Mouse (Mus musculus): ENCODE measurements around the gene Ppp3ca. TPM values are rescaled to one million over a fixed set of nuclear protein-coding genes. Genes with fewer than 3 reads are reported as not detected.

Ppp3ca gene
- total and polyA plus RNA-seq, 3 experiments, result 17.4 to 40.6 (median 32.0) TPM

DNA sequence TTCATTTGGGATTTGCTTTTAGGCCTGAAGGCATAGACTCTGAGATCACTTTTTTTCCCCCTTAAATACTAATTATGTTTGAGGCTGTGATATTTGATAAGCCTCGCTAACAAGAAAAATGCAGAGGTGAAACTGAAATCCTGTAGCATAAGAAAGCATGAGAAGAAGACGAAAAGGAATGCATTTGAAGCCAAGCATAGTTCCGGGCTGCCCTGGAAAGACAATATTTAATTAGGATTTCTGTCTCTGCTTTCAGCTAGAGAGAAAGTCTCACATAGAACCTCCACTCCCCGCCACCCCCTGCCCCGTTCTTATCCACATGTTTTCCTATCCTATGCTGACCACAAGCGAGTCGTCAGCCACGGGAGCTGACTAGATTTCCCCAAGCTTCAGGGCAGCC lies 241.4 kb downstream of the Ppp3ca start:
- Histone ChIP-seq H3K79me2 (ENCODE audit: control insufficient read depth, insufficient read depth, low read length, poor library complexity) (no peaks in the 10 kb centered on the region), H3K36me3 (ENCODE audit: control insufficient read depth in 1 of 2, insufficient read depth in 2 of 2, low read length in 2 of 2) (no peaks in the 10 kb centered on the region), H3K27me3 (ENCODE audit: control insufficient read depth in 1 of 2, insufficient read depth in 2 of 2, low read length in 2 of 2) (no peaks in the 10 kb centered on the region), H3K4me1 (ENCODE audit: control insufficient read depth in 1 of 2, insufficient read depth in 2 of 2, low read length in 2 of 2) (no peaks in the 10 kb centered on the region), H3K27ac (ENCODE audit: control insufficient read depth, low read depth, low read length) (no peak overlapping the region), H3K9me3 (replicated peaks; ENCODE audit: insufficient read depth, low read length) (no peaks in the 10 kb centered on the region), H3K4me3 (ENCODE audit: control insufficient read depth in 1 of 2, insufficient read depth in 1 of 2, low read depth in 2 of 2, low read length in 2 of 2) (no peak overlapping the region), H3K9ac (ENCODE audit: control insufficient read depth, low read depth, low read length, poor library complexity, severe bottlenecking) (no peak overlapping the region)
- no peak for TF ChIP-seq MEF2A (IDR thresholded peaks at IDR 0.05; ENCODE audit: extremely low read depth, insufficient replicate concordance, low read depth, low read length, poor library complexity, severe bottlenecking)
- no peak for TF ChIP-seq TBP (IDR thresholded peaks at IDR 0.05; ENCODE audit: low read depth, low read length)
- no peak for TF ChIP-seq POLR2A (IDR thresholded peaks at IDR 0.05; ENCODE audit: control insufficient read depth in 1 of 2, insufficient read depth in 1 of 2, low read depth in 1 of 2, low read length in 2 of 2, poor library complexity in 1 of 2)
- no peak for TF ChIP-seq MYB (IDR thresholded peaks at IDR 0.05; ENCODE audit: low read depth, low read length)
- TF ChIP-seq SMC3 (IDR thresholded peaks at IDR 0.05; ENCODE audit: low read depth, low read length), result no peak
- no peak for TF ChIP-seq SIN3A (IDR thresholded peaks at IDR 0.05; ENCODE audit: low read length)
- no peak for TF ChIP-seq MXI1 (IDR thresholded peaks at IDR 0.05; ENCODE audit: low read depth, low read length)
- TF ChIP-seq USF1 (IDR thresholded peaks at IDR 0.05; ENCODE audit: low read depth, low read length), result no peak
- TF ChIP-seq UBTF (IDR thresholded peaks at IDR 0.05; ENCODE audit: borderline replicate concordance, insufficient read depth, low read depth, low read length), result no peak
- TF ChIP-seq TCF12 (IDR thresholded peaks at IDR 0.05; ENCODE audit: low read depth, low read length), result no peak
- DNase-seq (ENCODE audit: low read depth, low spot score), result no peak

DNA sequence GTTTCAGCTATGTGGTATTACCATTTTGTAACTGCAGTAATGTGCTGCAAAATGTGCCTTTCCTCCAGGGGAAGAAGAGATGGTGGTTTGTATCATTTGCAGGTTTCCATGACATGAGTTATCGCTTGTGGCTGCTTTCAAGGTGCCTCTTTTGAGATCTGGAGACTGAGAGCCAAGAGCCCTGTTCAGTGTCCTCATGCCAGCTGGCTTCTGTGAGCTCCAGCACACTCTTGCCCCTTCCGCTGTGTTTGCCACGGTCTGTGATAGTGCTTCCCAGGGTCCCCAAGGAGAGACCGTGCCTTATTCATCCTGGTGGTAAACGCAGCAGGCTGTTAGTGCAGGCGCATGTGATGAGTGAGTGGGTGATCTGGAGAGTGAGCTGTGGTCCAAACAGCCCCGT lies 247.2 kb downstream of the Ppp3ca start:
- H3K79me2 ChIP-seq (ENCODE audit: control insufficient read depth, insufficient read depth, low read length, poor library complexity), result no peaks in the 10 kb centered on the region
- H3K9me3 ChIP-seq (replicated peaks; ENCODE audit: insufficient read depth, low read length), result no peaks in the 10 kb centered on the region
- TF ChIP-seq EP300 (IDR thresholded peaks at IDR 0.05; ENCODE audit: low read depth in 1 of 2, low read length in 2 of 2), result no peak
- TF ChIP-seq POLR2AphosphoS2 (IDR thresholded peaks at IDR 0.05; ENCODE audit: low read length), result no peak
- TF ChIP-seq HCFC1 (IDR thresholded peaks at IDR 0.05; ENCODE audit: low read depth, low read length), result no peak
- no peak for TF ChIP-seq MXI1 (IDR thresholded peaks at IDR 0.05; ENCODE audit: low read depth, low read length)
- no peak for TF ChIP-seq NRF1 (IDR thresholded peaks at IDR 0.05; ENCODE audit: insufficient read depth, low read depth, low read length, poor library complexity, severe bottlenecking)
- TF ChIP-seq CHD1 (IDR thresholded peaks at IDR 0.05; ENCODE audit: low read depth, low read length), result no peak
- TF ChIP-seq SIN3A (IDR thresholded peaks at IDR 0.05; ENCODE audit: low read length), result no peak
- TF ChIP-seq UBTF (IDR thresholded peaks at IDR 0.05; ENCODE audit: borderline replicate concordance, insufficient read depth, low read depth, low read length), result no peak
- no peak for TF ChIP-seq CHD2 (IDR thresholded peaks at IDR 0.05; ENCODE audit: low read length)
- no peak for TF ChIP-seq POLR2A (IDR thresholded peaks at IDR 0.05; ENCODE audit: control insufficient read depth in 1 of 2, insufficient read depth in 1 of 2, low read depth in 1 of 2, low read length in 2 of 2, poor library complexity in 1 of 2)
- no peak for TF ChIP-seq RAD21 (IDR thresholded peaks at IDR 0.05; ENCODE audit: low read depth, low read length)
- no peak for TF ChIP-seq RCOR1 (IDR thresholded peaks at IDR 0.05; ENCODE audit: low read depth, low read length)
- no peak for TF ChIP-seq USF1 (IDR thresholded peaks at IDR 0.05; ENCODE audit: low read depth, low read length)
- no peak for TF ChIP-seq KAT2A (conservative IDR thresholded peaks at IDR 0.05; ENCODE audit: low read depth, low read length)
- no peak for TF ChIP-seq JUND (IDR thresholded peaks at IDR 0.05; ENCODE audit: low read depth, low read length)
- TF ChIP-seq ETS1 (IDR thresholded peaks at IDR 0.05; ENCODE audit: low read depth, low read length), result no peak
- no peak overlapping the region for H3K4me3 ChIP-seq (ENCODE audit: control insufficient read depth in 1 of 2, insufficient read depth in 1 of 2, low read depth in 2 of 2, low read length in 2 of 2)
- no peaks in the 10 kb centered on the region for H3K27me3 ChIP-seq (ENCODE audit: control insufficient read depth in 1 of 2, insufficient read depth in 2 of 2, low read length in 2 of 2)
- no peaks in the 10 kb centered on the region for H3K36me3 ChIP-seq (ENCODE audit: control insufficient read depth in 1 of 2, insufficient read depth in 2 of 2, low read length in 2 of 2)
- no peak for DNase-seq (ENCODE audit: low read depth, low spot score)
- H3K9ac ChIP-seq (ENCODE audit: control insufficient read depth, low read depth, low read length, poor library complexity, severe bottlenecking), result no peak overlapping the region
- no peak overlapping the region for H3K27ac ChIP-seq (ENCODE audit: control insufficient read depth, low read depth, low read length)
- H3K4me1 ChIP-seq (ENCODE audit: control insufficient read depth in 1 of 2, insufficient read depth in 2 of 2, low read length in 2 of 2), result no peaks in the 10 kb centered on the region

Measured in MEL (cell line).